Mouse (Mus musculus): ENCODE results near the gene Sfxn3. TPM values are rescaled to one million over a fixed set of nuclear protein-coding genes. Genes with fewer than 3 reads are reported as not detected.

The Sfxn3 gene
- polyA plus RNA-seq, 1 experiment from 2014 or later = 76.8 TPM

DNA sequence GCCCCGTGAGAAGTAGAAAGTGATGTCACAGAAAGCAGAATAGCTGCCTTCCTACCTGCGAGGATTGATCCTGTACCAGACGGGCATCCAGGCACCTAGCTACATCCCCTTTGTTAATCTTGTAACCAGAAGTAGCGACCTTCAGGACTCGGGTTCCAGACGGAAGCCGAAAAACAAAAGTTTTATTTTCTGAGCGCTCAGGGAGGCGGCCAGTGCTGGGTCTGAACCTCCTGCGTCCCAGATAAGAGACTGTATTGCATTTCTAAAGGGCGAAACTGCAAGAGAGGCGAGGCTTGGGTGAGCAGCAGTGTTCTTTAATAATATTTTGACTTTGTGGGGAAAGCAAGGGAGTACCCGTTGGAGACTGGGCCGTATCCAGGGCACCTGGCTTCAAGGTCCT is 11.5 kb downstream of the Sfxn3 start:
- peaks cover 20% of the 10 kb centered on the region for H3K4me1 ChIP-seq (ENCODE audit: control insufficient read depth, insufficient read depth, low read depth, low read length)
- no peak for ATAC-seq
- peak overlapping the region; percentile 67 for H3K9ac ChIP-seq (ENCODE audit: low read depth, low read length)
- H3K9me3 ChIP-seq (ENCODE audit: control insufficient read depth, low read length) = no peaks in the 10 kb centered on the region
- H3K36me3 ChIP-seq (ENCODE audit: control insufficient read depth, insufficient read depth, low read length) = peaks cover 8% of the 10 kb centered on the region
- 2% methylated on average over 14 of the region's 14 CpGs for WGBS
- H3K27me3 ChIP-seq (replicated peaks; ENCODE audit: control insufficient read depth, insufficient read depth, low read length) = no peaks in the 10 kb centered on the region
- peak overlapping the region; percentile 95 for H3K27ac ChIP-seq (ENCODE audit: low read depth, low read length)
- peak overlapping the region; percentile 45 for H3K4me3 ChIP-seq (ENCODE audit: low read length)
- H3K4me2 ChIP-seq (ENCODE audit: low read length) = peak overlapping the region; percentile 66

- 45% methylated on average over 20 of the region's 20 CpGs for WGBS
- peaks cover 8% of the 10 kb centered on the region for H3K4me1 ChIP-seq (ENCODE audit: control insufficient read depth, insufficient read depth, low read depth, low read length)
- H3K4me2 ChIP-seq (ENCODE audit: low read length) = peak overlapping the region; percentile 48
- no peak overlapping the region for H3K27ac ChIP-seq (ENCODE audit: low read depth, low read length)
- peaks cover 24% of the 10 kb centered on the region for H3K27me3 ChIP-seq (replicated peaks; ENCODE audit: control insufficient read depth, insufficient read depth, low read length)
- H3K9ac ChIP-seq (ENCODE audit: low read depth, low read length) = peak overlapping the region; percentile 51; the same call in 1 of the 2 replicates
- no peak for ATAC-seq
- H3K36me3 ChIP-seq (ENCODE audit: control insufficient read depth, insufficient read depth, low read length) = no peaks in the 10 kb centered on the region
- no peaks in the 10 kb centered on the region for H3K9me3 ChIP-seq (ENCODE audit: control insufficient read depth, low read length)
- peak overlapping the region; percentile 20; the same call in 1 of the 2 replicates for H3K4me3 ChIP-seq (ENCODE audit: low read length)
Measured at GRCm38 (mm10) chr19:45063565-45064292, 16.4 kb downstream of the Sfxn3 start.

- Histone ChIP-seq H3K4me3 (ENCODE audit: low read length) (no peak overlapping the region), H3K27me3 (replicated peaks; ENCODE audit: control insufficient read depth, insufficient read depth, low read length) (peaks cover 24% of the 10 kb centered on the region), H3K36me3 (ENCODE audit: control insufficient read depth, insufficient read depth, low read length) (no peaks in the 10 kb centered on the region), H3K27ac (ENCODE audit: low read depth, low read length) (no peak overlapping the region), H3K9ac (ENCODE audit: low read depth, low read length) (no peak overlapping the region), H3K4me1 (ENCODE audit: control insufficient read depth, insufficient read depth, low read depth, low read length) (peaks cover 4% of the 10 kb centered on the region; the same call in 1 of the 2 replicates), H3K4me2 (ENCODE audit: low read length) (no peak overlapping the region), H3K9me3 (ENCODE audit: control insufficient read depth, low read length) (no peaks in the 10 kb centered on the region)
- ATAC-seq = no peak
- 3% methylated on average over 20 of the region's 21 CpGs for WGBS
Measured at GRCm38 (mm10) chr19:45065226-45065625, 17.9 kb downstream of the Sfxn3 start.

GRCm38 (mm10) chr19:45067170-45067569 is 19.9 kb downstream of the Sfxn3 start:
- no peaks in the 10 kb centered on the region for H3K9me3 ChIP-seq (ENCODE audit: control insufficient read depth, low read length)
- no peak overlapping the region for H3K4me3 ChIP-seq (ENCODE audit: low read length)
- peaks cover 24% of the 10 kb centered on the region for H3K27me3 ChIP-seq (replicated peaks; ENCODE audit: control insufficient read depth, insufficient read depth, low read length)
- H3K4me1 ChIP-seq (ENCODE audit: control insufficient read depth, insufficient read depth, low read depth, low read length) = peaks cover 4% of the 10 kb centered on the region; the same call in 1 of the 2 replicates
- H3K27ac ChIP-seq (ENCODE audit: low read depth, low read length) = no peak overlapping the region
- ATAC-seq = no peak
- no peaks in the 10 kb centered on the region for H3K36me3 ChIP-seq (ENCODE audit: control insufficient read depth, insufficient read depth, low read length)
- H3K9ac ChIP-seq (ENCODE audit: low read depth, low read length) = no peak overlapping the region
- WGBS = 23% methylated on average over 17 of the region's 17 CpGs
- H3K4me2 ChIP-seq (ENCODE audit: low read length) = no peak overlapping the region

DNA sequence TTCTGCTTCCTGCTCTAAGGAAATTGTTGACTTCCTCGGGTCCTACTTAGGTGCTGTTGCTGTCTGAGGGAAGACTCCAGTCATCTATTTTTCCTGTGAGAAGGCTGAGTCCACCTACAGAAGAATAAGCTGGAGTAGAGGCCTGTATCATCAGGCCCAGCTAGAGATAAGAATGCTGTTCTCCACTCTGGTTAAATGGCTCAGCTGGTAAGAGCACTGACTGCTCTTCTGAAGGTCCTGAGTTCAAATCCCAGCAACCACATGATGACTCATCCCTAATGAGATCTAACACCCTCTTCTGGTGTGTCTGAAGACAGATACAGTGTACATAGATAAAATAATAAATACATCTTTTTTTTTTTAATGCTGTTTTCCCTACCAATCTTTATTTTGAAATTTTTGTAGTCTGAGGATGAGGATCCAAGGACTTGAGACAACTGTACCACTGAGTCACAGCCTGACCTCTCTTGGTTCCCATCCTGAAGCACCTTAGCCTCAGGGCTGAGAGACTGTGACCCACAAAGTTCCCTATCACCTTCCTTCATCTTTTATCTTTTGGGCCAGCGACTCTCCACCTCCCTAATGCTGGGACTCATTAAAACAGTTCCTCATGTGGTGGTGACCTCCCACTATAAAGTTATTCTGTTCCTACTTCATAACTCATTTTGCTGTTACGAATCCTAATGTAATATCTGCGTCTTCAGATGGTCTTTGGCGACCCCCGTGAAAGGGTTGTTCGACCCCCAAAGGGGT is 20.6 kb downstream of the Sfxn3 start:
- 83% methylated on average over 7 of the region's 7 CpGs for WGBS

GRCm38 (mm10) chr19:45073871-45074542 is 26.7 kb downstream of the Sfxn3 start:
- 8% methylated on average over 20 of the region's 20 CpGs for WGBS
- H3K9me3 ChIP-seq (ENCODE audit: control insufficient read depth, low read length) = no peaks in the 10 kb centered on the region
- peak overlapping the region; percentile 86 for H3K9ac ChIP-seq (ENCODE audit: low read depth, low read length)
- peak; percentile 60 for ATAC-seq
- peak overlapping the region; percentile 78 for H3K4me3 ChIP-seq (ENCODE audit: low read length)
- peak overlapping the region; percentile 96 for H3K27ac ChIP-seq (ENCODE audit: low read depth, low read length)
- H3K36me3 ChIP-seq (ENCODE audit: control insufficient read depth, insufficient read depth, low read length) = no peaks in the 10 kb centered on the region
- H3K4me1 ChIP-seq (ENCODE audit: control insufficient read depth, insufficient read depth, low read depth, low read length) = peaks cover 20% of the 10 kb centered on the region
- peak overlapping the region; percentile 99 for H3K4me2 ChIP-seq (ENCODE audit: low read length)
- peaks cover 27% of the 10 kb centered on the region for H3K27me3 ChIP-seq (replicated peaks; ENCODE audit: control insufficient read depth, insufficient read depth, low read length)

More for the DNA sequence above, 20.6 kb downstream of the Sfxn3 start:
- ATAC-seq = no peak
- Histone ChIP-seq H3K27me3 (replicated peaks; ENCODE audit: control insufficient read depth, insufficient read depth, low read length) (peaks cover 24% of the 10 kb centered on the region), H3K27ac (ENCODE audit: low read depth, low read length) (no peak overlapping the region), H3K36me3 (ENCODE audit: control insufficient read depth, insufficient read depth, low read length) (no peaks in the 10 kb centered on the region), H3K9ac (ENCODE audit: low read depth, low read length) (no peak overlapping the region), H3K4me1 (ENCODE audit: control insufficient read depth, insufficient read depth, low read depth, low read length) (peaks cover 4% of the 10 kb centered on the region; the same call in 1 of the 2 replicates), H3K4me2 (ENCODE audit: low read length) (no peak overlapping the region), H3K4me3 (ENCODE audit: low read length) (no peak overlapping the region), H3K9me3 (ENCODE audit: control insufficient read depth, low read length) (no peaks in the 10 kb centered on the region)

- ATAC-seq = peak; percentile 92
- Histone ChIP-seq H3K9ac (ENCODE audit: low read depth, low read length) (peak within 1 kb of the TSS; percentile 86), H3K27ac (ENCODE audit: low read depth, low read length) (peak within 1 kb of the TSS; percentile 96), H3K27me3 (replicated peaks; ENCODE audit: control insufficient read depth, insufficient read depth, low read length) (peaks cover 28% of the 10 kb centered on the region), H3K4me3 (ENCODE audit: low read length) (peak within 1 kb of the TSS; percentile 78), H3K9me3 (ENCODE audit: control insufficient read depth, low read length) (no peaks in the 10 kb centered on the region), H3K4me1 (ENCODE audit: control insufficient read depth, insufficient read depth, low read depth, low read length) (peaks cover 23% of the 10 kb centered on the region), H3K4me2 (ENCODE audit: low read length) (peak within 1 kb of the TSS; percentile 99), H3K36me3 (ENCODE audit: control insufficient read depth, insufficient read depth, low read length) (no peaks in the 10 kb centered on the region)
- under 1% methylated on average over 43 of the region's 45 CpGs for WGBS
Measured at GRCm38 (mm10) chr19:45074580-45075322, 27.4 kb downstream of the Sfxn3 start, which contains the start of gene Kazald1. Kazald1 (plus strand) TSS chr19:45075241.

- ATAC-seq = peak; percentile 63; the same call in 1 of the 2 replicates
- no peaks in the 10 kb centered on the region for H3K9me3 ChIP-seq (ENCODE audit: control insufficient read depth, low read length)
- no peaks in the 10 kb centered on the region for H3K36me3 ChIP-seq (ENCODE audit: control insufficient read depth, insufficient read depth, low read length)
- WGBS = 1% methylated on average over 32 of the region's 32 CpGs
- peak overlapping the region; percentile 96 for H3K27ac ChIP-seq (ENCODE audit: low read depth, low read length)
- H3K27me3 ChIP-seq (replicated peaks; ENCODE audit: control insufficient read depth, insufficient read depth, low read length) = peaks cover 28% of the 10 kb centered on the region
- H3K4me1 ChIP-seq (ENCODE audit: control insufficient read depth, insufficient read depth, low read depth, low read length) = peaks cover 30% of the 10 kb centered on the region
- H3K9ac ChIP-seq (ENCODE audit: low read depth, low read length) = peak overlapping the region; percentile 86
- H3K4me2 ChIP-seq (ENCODE audit: low read length) = peak overlapping the region; percentile 99
- H3K4me3 ChIP-seq (ENCODE audit: low read length) = peak overlapping the region; percentile 78
Measured at GRCm38 (mm10) chr19:45075323-45076035, 28.2 kb downstream of the Sfxn3 start.

Measured in hindbrain, embryonic 16.5 days (tissue).